Mouse (Mus musculus) CD8-positive naive resting alpha-beta T cell, adult 2 months (primary cell): ENCODE measurements around the gene Irak2.
A peak's percentile ranks its signal among the peaks of the same experiment; 100 is the strongest.
"Not testable (repeated sequence)": the region's sequence is repeated elsewhere in the genome, so short reads cannot be mapped to it uniquely, and the experiment has no call there.

Experiments used
- DNase-seq, 2 experiments: peaks; one replicate each; pipeline ENCODE4 v3.0.0; 2022; ENCODE audit warnings: low read depth in 2 of 2, low spot score in 2 of 2

Gene Irak2

DNA sequence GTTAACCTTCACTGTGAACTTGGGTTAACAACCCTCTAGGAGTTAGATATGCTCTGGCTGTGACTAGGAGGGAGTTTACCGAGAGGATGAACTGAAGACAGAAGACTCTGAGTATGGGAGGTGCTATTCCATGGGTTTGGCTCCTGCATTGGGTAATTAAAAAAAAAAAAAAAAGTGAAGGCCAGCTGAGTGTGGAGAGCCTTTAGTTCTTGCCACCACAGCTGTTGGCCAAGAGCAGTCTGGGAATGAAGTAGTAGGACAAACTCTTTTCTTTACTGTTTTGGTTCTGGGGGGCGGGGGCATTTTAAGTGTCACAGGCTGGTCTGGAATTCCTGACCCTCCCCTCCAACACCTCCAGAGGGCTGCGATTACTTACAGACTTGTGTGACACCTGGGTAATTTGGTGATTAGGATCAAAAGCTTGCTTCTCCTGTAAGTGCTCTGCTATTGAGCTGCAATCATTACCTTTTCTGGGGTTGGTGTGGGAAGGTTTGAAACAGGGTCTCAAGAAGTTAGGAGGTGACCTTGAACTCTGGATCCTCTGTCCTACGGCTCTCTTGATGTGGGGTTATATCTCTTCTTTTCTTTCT lies 57.6 kb downstream of the Irak2 start:
- DNase-seq, result no peak

DNA sequence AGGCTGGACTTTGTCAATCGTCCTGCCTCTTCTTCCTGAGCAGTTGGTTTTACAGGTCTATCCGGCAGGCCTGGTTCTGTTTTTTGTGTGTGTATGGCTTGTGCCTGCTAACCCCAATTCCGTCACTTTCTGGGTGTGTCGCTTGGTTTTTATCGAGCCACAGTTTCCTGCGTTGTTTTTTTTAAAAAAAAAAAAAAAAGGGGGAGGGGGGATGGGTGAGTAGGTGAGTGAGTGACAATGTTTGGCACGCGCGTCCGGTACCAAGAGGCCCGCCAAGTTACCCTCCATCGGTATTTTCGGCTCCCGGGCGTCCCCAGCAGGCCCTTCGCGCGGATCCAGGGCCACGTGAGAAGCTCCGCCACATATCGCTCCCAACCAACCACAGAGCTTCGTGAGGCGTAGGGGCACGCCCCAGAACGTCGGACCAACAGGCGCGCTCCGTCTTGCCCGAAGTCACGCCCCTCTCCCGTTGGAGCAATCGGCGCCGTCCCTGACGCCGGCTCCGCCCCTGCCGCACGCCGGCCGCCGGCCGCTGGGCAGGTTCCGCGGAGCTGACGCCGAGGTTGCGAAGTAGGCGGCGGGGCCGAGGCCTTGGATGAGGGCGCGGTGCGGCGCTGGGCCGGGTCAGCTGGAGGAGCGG lies 58.4 kb downstream of the Irak2 start, which contains the start of gene Tatdn2:
Gene Tatdn2 (plus strand): TSS at position 469 of the 640 bp plus-strand sequence.
- peak; percentile 95 to 98 for DNase-seq

DNA sequence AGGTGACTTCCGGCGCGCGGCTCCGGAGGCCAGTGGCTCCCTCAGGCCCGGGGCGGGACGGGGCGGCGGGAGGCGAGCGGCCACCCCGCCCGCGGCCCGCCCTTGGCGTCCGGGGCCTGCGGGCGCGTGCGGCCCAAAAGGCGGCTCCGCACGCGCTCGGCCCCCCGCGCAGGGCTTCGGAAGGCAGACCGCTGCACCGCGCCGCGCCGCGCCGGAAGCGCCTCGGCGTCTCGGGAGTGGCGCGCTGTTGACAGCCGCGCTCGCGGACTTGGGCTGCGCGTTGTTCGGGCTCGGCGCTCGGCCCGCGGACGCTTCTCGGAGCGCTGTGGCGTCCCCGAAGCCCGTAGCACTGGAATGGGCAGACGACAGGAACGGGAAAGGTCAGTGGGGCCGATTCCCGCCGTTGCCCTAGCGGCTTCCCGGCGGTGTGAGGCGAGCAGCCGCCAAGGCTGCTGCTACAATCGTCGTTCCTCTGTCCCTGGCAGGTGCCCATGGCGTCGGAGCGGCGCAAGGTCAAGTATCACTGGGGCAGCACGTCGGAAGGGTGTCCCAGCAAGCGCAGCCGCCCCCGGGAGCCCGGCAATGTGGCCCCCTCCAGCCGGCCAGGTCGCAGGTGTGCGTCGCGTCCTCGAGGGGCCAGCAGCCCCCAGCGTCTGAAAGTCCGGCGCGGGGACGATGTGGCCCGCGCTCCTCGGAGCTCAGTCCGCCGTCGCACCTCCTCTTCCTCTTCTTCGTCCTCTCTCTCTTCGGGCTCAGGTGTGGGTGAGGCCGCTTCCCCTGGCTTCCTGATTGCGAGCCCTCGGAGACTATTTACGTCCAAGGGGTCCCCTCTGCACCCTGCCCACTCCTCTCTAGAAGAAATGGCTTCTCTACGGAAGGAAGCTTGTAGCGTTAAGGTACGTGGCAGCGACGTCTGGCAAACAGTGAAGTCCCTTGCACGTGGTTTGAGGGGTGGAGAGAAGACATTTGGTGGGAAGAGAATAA lies 59.2 kb downstream of the Irak2 start:
- peak; percentile 22 to 28 for DNase-seq

DNA sequence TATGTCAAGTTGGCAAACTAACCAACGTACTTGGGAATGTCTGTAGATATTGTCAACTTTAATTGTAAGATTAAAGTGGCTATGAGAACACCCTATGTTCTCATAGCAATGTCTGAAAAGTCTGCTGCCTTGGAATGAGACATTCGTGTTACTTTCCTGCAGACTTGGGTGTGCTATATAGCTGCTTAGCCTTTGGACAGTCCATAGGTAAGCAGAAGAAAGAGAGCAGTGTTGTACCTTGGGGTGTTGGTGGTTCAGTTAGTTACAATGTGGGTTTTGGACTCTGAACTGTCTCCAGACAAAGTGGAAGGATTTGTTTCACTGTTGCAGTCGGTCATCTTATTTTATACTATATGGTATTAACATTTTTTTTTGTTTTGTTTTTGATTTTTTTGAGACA lies 74.5 kb downstream of the Irak2 start:
- no peak for DNase-seq

DNA sequence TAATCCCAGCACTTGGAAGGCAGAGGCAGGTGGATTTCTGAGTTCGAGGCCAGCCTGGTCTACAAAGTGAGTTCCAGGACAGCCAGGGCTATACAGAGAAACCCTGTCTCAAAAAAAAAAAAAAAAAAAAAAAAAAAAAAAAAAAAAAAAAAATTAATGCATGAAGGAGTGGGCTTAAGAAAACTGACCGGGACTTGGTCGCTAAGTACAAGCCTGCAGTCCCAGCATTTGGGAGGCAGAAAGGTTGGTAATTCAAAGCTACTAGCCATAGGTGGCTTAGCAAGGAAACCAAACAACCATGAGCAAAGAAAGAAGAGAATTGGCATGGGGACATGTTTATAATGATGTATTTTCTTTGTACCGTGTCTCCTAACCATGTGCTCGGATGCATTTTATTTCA lies 75.1 kb downstream of the Irak2 start:
- DNase-seq, result not testable (repeated sequence)

DNA sequence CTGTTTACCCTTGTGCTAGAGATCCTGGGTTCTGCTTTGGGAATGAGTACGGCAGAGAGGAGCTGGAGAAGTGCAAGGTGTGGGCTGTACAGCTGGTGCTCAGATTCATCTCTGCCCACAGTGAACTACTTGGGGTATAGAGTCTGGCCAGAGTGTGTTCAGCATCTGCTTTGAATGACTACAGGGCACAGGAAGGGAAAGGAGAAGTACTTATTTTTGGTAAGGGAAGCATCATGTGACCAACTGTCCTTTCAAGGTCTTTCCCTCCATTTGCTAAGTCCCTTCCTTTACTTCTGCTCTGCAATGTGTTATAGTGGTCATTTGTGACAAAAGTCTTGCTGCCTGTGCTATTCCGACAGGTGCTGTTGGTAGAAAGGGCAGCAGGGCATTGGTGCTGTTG lies 76.0 kb downstream of the Irak2 start:
- no peak for DNase-seq

DNA sequence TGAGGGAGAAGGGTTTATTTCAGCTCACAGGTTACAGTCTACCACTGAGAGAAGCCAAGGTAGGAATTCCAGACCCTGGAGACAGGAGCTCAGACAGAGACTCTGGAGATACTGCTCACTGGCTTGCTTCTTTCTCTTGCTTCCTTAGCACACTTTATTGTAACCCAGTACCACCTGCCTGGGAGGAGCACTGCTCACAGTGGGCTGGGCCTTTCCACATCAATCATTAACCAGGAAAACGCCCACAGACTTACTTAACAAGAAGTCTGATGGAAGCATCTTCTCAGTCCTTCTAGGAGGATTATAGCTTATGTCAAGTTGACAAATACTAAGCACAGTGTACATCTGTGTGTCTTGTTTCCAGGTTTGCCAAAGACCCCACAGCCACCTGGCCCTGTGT lies 76.5 kb downstream of the Irak2 start:
- DNase-seq, result no peak

DNA sequence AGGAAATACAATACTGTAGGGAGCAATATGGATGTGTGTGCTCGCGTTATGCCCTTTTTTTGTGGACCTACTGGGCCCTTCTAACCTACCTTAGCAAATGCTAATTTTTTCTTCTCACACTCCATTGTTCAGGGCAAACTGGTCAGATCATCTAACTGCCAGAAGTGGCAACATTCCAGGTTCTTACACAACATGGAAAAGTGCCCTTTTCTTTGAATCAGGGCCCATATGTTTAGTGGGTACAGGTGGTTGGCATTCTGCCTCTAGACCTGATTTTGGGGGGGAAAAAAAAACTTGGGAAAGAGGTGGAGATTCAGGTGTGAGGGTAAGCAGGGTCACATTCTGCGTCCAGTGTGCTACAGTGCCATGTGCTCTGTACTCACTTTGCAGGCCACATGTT lies 79.3 kb downstream of the Irak2 start:
- DNase-seq, result no peak

DNA sequence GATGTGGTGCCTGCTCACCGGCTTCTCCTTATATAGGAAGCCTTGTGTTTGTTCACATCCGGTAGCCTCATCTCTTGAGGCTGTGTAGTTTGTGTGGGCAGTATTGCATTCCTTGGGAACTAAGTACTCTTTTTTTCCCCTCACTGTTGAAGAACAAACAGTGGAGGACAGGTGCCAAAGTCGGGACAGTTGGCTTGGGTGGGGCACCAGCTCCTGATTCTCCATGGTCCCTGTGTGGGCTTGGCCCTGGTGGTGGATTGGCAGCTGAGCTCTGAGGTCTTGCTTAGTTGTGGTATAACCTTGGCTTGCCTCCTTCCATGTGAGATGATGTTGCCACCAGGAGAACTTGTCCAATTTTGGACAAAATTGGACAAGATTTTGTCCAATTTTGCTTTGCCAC lies 81.6 kb downstream of the Irak2 start, which contains the start of gene Ghrl:
Gene Ghrl (minus strand): TSS at position 3 of the 400 bp plus-strand sequence.
- no peak for DNase-seq

DNA sequence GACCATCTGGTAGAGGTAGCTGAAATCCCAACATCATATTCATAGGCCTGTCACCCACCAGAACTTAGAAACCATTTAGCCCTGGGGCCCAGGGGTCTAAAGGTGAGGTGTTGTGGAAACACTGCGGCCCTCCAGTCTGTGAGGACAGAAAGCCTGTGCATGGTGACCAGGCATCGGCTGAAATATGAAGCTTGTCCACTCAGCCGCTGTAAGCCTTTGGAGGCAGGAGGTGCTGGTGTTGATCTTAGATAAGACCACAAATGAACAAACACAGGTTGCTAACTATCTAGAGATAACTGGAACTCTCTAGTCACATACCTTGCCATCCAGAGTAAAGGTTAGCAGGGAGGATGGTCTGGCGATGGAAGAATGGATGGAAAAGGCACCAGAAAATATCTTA lies 82.8 kb downstream of the Irak2 start:
- DNase-seq, result no peak

DNA sequence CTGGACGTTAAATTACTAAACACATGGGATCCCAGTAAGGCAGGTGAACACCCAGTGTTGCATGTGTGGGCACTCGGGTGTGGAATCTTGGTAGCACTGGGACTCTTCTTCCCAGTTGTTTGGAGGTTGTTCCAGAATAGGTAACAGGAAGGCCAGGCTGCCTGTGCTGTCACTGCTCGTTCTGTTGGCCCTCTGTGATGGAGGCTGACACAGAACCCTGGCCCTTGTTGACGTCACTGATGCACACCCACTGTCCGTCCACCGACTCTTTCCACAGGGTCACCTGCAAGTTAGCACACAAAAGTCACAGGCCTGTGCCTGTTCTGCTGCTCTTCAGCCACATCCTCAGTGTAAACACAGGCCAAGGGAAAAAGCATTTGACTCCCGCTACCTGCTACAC lies 89.9 kb downstream of the Irak2 start:
- DNase-seq, result no peak

DNA sequence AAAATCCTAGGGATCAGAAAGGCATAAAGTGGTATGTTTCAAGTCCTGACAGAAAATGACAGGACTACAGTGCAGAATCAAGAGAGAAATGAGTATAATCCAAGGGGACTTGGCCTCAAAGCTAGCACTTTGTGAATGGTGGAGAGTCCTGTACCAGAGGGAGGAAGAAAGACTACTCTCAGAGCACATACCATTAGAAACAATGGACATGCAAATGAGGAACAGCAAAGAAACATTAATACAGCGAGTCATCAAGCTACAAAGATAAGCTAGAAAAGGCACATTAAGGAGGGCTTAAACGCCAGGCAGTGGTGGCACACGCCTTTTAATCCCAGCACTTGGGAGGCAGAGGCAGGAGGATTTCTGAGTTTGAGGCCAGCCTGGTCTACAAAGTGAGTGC lies 93.0 kb downstream of the Irak2 start:
- no peak for DNase-seq

DNA sequence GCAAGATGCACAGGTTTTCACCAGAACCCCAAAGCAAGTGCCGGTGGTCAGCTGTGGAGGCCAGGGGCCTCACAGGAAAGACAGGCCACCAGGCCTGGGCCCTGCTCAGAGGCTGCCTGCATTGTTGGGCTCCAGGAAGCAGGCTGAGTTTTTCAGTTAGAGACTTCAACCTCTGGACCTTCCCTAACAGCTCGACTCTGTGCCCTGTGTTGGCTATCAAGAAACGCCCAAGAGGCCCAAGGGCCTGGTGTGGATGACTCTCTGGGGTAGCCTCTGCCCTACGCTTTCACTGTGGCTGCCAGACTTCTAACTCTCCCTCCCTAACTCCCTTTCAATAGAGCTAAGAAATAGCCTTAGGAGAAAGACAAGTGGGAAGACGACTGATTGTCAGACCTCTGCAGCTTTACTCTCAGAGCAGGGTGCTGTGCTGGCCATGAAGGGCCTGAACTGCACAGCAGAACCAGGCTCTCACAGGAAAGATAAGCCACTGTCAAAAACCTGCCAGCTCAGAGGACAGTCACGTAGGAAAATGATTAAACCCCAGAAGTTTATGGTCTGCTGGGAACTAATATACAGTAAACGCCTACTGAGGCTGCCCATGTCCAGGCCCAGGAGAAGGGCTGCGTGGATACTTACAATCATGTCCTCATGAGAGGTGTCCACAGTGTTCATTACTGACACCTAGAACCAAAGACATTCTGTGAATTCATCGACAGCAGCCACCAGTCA lies 99.2 kb downstream of the Irak2 start:
- DNase-seq, result no peak

DNA sequence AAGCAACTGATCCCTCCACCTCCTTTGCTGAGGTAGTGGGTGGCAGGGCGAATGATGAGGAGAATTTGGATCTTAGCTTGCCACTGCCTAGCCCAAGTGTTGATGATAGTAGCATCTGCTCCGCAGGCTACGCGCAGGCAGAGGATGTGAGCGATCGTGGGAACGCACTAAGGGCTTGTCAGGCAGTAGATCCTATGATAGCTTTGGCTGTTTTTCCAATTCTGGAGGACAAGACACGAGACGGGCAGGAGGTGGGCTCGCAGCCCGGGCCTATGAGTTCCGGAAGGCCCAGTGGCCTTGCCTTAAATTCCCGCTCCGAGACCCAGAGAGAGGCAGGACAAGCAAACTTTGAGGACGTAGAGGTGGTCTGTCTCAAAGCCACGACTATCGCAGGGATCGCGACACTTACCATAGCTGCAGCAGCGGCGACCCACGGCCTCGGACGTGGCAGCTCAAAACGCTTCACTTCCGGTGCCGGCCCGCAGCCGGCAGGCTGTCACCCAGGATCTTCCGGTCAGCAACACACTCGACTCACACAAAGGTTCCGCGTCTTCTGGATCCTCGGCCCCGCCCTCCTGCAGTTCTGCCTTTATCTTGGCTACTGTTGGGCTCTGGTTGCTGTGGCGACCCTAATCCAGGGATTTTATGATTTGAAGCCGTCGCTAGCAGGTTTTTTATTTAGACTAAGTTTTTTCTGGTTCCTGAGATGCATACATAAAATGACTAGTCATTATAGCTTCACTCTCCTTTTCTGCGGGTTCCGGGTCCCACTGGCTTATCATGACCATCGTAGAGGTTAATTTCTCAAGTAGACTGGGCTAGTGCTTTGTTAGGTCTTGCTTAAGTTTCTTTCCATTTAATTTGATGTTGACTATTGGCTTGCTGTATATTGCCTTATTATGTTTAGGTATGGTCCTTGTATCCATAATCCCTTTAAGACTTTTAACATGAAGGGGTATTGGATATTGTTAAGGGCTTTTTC lies 102.3 kb downstream of the Irak2 start, which contains the start of gene Sec13:
Gene Sec13 (minus strand): TSS at position 508 of the 982 bp plus-strand sequence.
- peak; percentile 80 to 84 for DNase-seq

DNA sequence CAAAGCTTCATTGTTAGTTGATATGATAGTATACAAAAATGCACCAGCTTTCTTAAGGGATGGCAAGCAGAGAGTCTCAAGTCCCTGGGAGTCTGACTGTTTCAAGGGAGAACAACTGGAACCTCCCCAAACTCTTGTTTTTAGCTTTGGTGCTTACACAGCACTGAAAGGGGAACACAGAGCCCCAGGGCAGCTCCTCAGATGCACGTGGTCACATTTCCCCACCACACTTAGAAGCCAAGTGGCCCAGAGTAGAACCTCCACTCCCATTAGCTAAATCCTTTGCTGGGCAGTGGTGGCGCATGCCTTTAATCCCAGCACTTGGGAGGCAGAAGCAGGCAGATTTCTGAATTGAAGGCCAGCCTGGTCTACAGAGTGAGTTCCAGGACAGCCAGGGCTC lies 103.2 kb downstream of the Irak2 start:
- no peak for DNase-seq

DNA sequence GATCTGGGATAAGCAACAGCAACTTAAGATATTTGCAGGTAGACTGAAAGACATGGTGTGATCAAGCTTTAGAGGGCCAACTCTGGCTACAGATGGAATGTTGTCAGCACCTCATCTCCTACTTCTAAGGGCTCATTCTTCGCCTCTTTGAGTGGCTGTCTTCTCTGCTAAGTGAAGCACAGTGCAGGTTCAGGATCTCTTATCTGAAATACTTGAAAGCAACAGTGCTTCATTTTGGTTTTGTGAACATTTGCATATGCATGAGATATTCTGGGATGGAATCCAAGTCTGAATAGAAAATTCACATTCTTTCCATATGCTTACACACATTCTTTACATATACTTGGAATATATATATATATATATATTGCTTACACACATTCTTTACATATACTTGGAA lies 104.1 kb downstream of the Irak2 start:
- no peak for DNase-seq

DNA sequence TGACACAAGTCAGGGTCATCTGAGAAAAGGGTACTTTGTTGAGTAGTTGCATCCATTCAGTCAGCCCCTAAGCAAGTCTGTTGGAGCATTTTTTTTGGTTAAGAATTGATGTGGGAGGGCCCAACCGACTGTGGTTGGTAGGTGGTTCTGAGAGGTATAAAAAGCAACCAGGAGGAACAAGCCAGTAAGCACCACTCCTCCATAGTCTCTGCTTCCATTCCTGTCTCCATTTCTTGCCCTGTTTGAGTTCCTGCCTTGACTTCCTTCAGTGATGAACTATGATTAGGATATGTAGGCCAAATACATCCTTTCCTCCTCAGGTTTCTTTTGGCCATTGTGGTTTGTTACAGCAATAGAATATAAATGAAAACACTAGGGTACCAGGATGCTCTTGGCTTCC lies 104.8 kb downstream of the Irak2 start:
- DNase-seq, result no peak
